Mouse (Mus musculus): ENCODE results near the gene Acbd5. TPM values are rescaled to one million over a fixed set of nuclear protein-coding genes. Genes with fewer than 3 reads are reported as not detected.
A peak's percentile ranks its signal among the peaks of the same experiment; 100 is the strongest.
"Not testable (repeated sequence)": the region's sequence is repeated elsewhere in the genome, so short reads cannot be mapped to it uniquely, and the experiment has no call there.

Acbd5 gene
- polyA plus RNA-seq, 1 experiment from 2014 or later, result 74.0 TPM

GRCm38 (mm10) chr2:23039082-23040000 lies 28.6 kb upstream of the Acbd5 start:
- Histone ChIP-seq H3K36me3 (no peaks in the 10 kb centered on the region), H3K4me3 (peak overlapping the region; percentile 86), H3K27ac (replicated peaks) (peak overlapping the region; percentile 97), H3K4me1 (replicated peaks) (peaks cover 24% of the 10 kb centered on the region), H3K9ac (peak overlapping the region; percentile 97), H3K4me2 (peak overlapping the region; percentile 73), H3K9me3 (no peaks in the 10 kb centered on the region), H3K27me3 (no peaks in the 10 kb centered on the region)
- WGBS, result under 1% methylated on average over 41 of the region's 59 CpGs
- peak; percentile 90 for ATAC-seq (ENCODE audit: low FRiP score, low read depth)

- no peaks in the 10 kb centered on the region for H3K36me3 ChIP-seq
- H3K9ac ChIP-seq, result peak within 1 kb of the TSS; percentile 97
- peak; percentile 98 for ATAC-seq (ENCODE audit: low FRiP score, low read depth)
- peak within 1 kb of the TSS; percentile 86 for H3K4me3 ChIP-seq
- H3K27me3 ChIP-seq, result no peaks in the 10 kb centered on the region
- peak within 1 kb of the TSS; percentile 73 for H3K4me2 ChIP-seq
- H3K27ac ChIP-seq (replicated peaks), result peak within 1 kb of the TSS; percentile 97
- H3K4me1 ChIP-seq (replicated peaks), result peaks cover 24% of the 10 kb centered on the region
- whole genome bisulfite sequencing, result 2% methylated on average over 24 of the region's 24 CpGs
- no peaks in the 10 kb centered on the region for H3K9me3 ChIP-seq
Observed at GRCm38 (mm10) chr2:23040001-23040646, 27.8 kb upstream of the Acbd5 start, which contains the start of gene Abi1. Gene Abi1 (minus strand): TSS chr2:23040241.

GRCm38 (mm10) chr2:23040690-23041089 lies 27.3 kb upstream of the Acbd5 start:
- Histone ChIP-seq H3K4me1 (replicated peaks) (peaks cover 24% of the 10 kb centered on the region), H3K4me2 (0 out of 2 replicates have a peak overlapping the region, but pooled peaks have one; percentile 11)
- H3K4me3 ChIP-seq; H3K27me3 ChIP-seq; H3K9me3 ChIP-seq; ATAC-seq (ENCODE audit: low FRiP score, low read depth); H3K9ac ChIP-seq; H3K36me3 ChIP-seq; H3K27ac ChIP-seq (replicated peaks): not testable (repeated sequence)
- WGBS, result 90% methylated on average over 7 of the region's 7 CpGs

- H3K9ac ChIP-seq, result no peak overlapping the region
- no peaks in the 10 kb centered on the region for H3K27me3 ChIP-seq
- no peaks in the 10 kb centered on the region for H3K9me3 ChIP-seq
- no peak overlapping the region for H3K27ac ChIP-seq (replicated peaks)
- H3K4me2 ChIP-seq, result no peak overlapping the region
- ATAC-seq (ENCODE audit: low FRiP score, low read depth), result no peak
- no peak overlapping the region for H3K4me3 ChIP-seq
- WGBS, result 84% methylated on average over 4 of the region's 4 CpGs
- H3K36me3 ChIP-seq, result no peaks in the 10 kb centered on the region
- H3K4me1 ChIP-seq (replicated peaks), result peaks cover 24% of the 10 kb centered on the region
Observed at GRCm38 (mm10) chr2:23041457-23041856, 26.5 kb upstream of the Acbd5 start.

DNA sequence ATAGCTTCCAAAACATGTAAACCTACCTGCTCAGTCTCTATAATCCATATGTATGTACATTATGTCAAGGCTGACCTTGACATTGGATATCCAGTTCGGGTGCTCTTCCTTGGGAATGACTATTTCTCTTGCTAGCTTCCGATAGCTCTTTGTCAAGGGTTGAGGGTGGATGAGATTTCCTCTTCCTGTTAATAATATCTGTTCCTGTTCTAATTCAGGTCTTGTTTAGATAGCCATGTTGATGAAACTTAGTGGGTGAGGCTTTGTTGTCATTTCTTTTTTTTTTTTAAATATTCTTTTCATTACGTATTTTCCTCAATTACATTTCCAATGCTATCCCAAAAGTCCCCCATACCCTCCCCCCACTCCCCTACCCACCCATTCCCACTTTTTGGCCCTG lies 25.8 kb upstream of the Acbd5 start:
- H3K27ac ChIP-seq (replicated peaks), result no peak overlapping the region
- no peaks in the 10 kb centered on the region for H3K9me3 ChIP-seq
- H3K4me3 ChIP-seq, result no peak overlapping the region
- 89% methylated on average over 3 of the region's 3 CpGs for WGBS
- ATAC-seq (ENCODE audit: low FRiP score, low read depth), result no peak
- H3K4me1 ChIP-seq (replicated peaks), result peaks cover 17% of the 10 kb centered on the region
- H3K27me3 ChIP-seq, result no peaks in the 10 kb centered on the region
- no peak overlapping the region for H3K9ac ChIP-seq
- no peak overlapping the region for H3K4me2 ChIP-seq
- H3K36me3 ChIP-seq, result no peaks in the 10 kb centered on the region

DNA sequence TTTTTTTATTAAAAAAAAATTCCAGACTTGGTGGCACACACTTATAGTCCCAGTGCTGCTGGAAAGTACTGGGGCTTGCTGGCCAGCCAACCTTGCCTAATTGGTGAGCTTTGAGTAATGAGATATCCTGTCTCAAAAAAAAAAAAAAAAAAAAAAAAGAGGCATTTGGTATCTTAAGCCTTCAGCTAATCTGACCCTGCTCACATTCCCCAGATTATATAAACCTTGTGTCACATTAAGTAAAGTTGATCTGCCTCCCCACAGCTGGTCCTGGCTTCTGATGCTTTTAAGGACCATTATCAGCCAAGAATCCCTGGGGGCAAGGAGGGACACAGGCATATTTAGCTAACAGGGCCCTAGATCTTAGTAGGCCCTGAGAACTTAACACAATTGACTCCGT lies 22.3 kb upstream of the Acbd5 start:
- no peaks in the 10 kb centered on the region for H3K36me3 ChIP-seq
- H3K27ac ChIP-seq (replicated peaks), result no peak overlapping the region
- no peak for ATAC-seq (ENCODE audit: low FRiP score, low read depth)
- WGBS, result 47% methylated on average over 1 of the region's 1 CpGs
- H3K4me3 ChIP-seq, result no peak overlapping the region
- H3K9ac ChIP-seq, result no peak overlapping the region
- no peaks in the 10 kb centered on the region for H3K27me3 ChIP-seq
- no peaks in the 10 kb centered on the region for H3K9me3 ChIP-seq
- H3K4me1 ChIP-seq (replicated peaks), result no peaks in the 10 kb centered on the region
- no peak overlapping the region for H3K4me2 ChIP-seq

DNA sequence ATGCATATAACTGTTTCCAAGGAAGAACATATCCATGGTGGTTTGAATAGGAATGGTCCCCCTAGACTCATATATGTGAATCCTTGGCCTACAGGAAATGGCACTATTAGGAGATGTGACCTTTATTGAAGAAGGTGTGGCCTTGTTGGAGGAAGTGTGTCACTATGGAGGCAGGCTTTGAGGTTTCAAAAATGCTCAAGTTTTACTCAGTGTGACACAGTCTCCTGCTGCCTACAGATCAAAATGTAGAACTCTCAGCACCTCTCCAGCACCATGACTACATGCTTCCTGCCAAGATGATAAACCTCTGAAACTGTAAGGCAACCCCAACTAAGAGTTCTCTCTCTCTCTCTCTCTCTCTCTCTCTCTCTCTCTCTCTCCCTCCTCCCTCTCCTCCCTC lies 20.0 kb upstream of the Acbd5 start:
- Histone ChIP-seq H3K36me3 (no peaks in the 10 kb centered on the region), H3K27me3 (no peaks in the 10 kb centered on the region), H3K4me3 (no peak overlapping the region), H3K4me2 (no peak overlapping the region), H3K9ac (no peak overlapping the region), H3K9me3 (no peaks in the 10 kb centered on the region), H3K4me1 (replicated peaks) (no peaks in the 10 kb centered on the region), H3K27ac (replicated peaks) (no peak overlapping the region)
- no peak for ATAC-seq (ENCODE audit: low FRiP score, low read depth)

- no peaks in the 10 kb centered on the region for H3K9me3 ChIP-seq
- ATAC-seq (ENCODE audit: low FRiP score, low read depth), result no peak
- 74% methylated on average over 2 of the region's 2 CpGs for WGBS
- H3K4me2 ChIP-seq, result no peak overlapping the region
- H3K27ac ChIP-seq (replicated peaks), result no peak overlapping the region
- no peaks in the 10 kb centered on the region for H3K27me3 ChIP-seq
- no peaks in the 10 kb centered on the region for H3K4me1 ChIP-seq (replicated peaks)
- no peak overlapping the region for H3K4me3 ChIP-seq
- H3K36me3 ChIP-seq, result no peaks in the 10 kb centered on the region
- no peak overlapping the region for H3K9ac ChIP-seq
Observed at GRCm38 (mm10) chr2:23051890-23052289, 16.1 kb upstream of the Acbd5 start.

GRCm38 (mm10) chr2:23052523-23052922 lies 15.4 kb upstream of the Acbd5 start:
- no peaks in the 10 kb centered on the region for H3K27me3 ChIP-seq
- H3K4me1 ChIP-seq (replicated peaks), result no peaks in the 10 kb centered on the region
- 80% methylated on average over 6 of the region's 6 CpGs for WGBS

GRCm38 (mm10) chr2:23068370-23068737 lies 387 bp downstream of the Acbd5 start:
- Histone ChIP-seq H3K36me3 (0 out of 2 replicates have a peak, but pooled peaks cover 2% of the 10 kb centered on the region), H3K9me3 (no peaks in the 10 kb centered on the region), H3K4me3 (peak overlapping the region; percentile 74), H3K27me3 (no peaks in the 10 kb centered on the region), H3K4me2 (peak overlapping the region; percentile 98), H3K27ac (replicated peaks) (peak overlapping the region; percentile 96), H3K4me1 (replicated peaks) (peaks cover 26% of the 10 kb centered on the region), H3K9ac (peak overlapping the region; percentile 81)
- peak; percentile 78 for ATAC-seq (ENCODE audit: low FRiP score, low read depth)
- WGBS, result under 1% methylated on average over 21 of the region's 21 CpGs

More at GRCm38 (mm10) chr2:23052523-23052922, 15.4 kb upstream of the Acbd5 start:
- Histone ChIP-seq H3K9me3 (no peaks in the 10 kb centered on the region), H3K27ac (replicated peaks) (no peak overlapping the region), H3K9ac (no peak overlapping the region), H3K4me3 (no peak overlapping the region), H3K36me3 (no peaks in the 10 kb centered on the region), H3K4me2 (no peak overlapping the region)
- ATAC-seq (ENCODE audit: low FRiP score, low read depth), result no peak

DNA sequence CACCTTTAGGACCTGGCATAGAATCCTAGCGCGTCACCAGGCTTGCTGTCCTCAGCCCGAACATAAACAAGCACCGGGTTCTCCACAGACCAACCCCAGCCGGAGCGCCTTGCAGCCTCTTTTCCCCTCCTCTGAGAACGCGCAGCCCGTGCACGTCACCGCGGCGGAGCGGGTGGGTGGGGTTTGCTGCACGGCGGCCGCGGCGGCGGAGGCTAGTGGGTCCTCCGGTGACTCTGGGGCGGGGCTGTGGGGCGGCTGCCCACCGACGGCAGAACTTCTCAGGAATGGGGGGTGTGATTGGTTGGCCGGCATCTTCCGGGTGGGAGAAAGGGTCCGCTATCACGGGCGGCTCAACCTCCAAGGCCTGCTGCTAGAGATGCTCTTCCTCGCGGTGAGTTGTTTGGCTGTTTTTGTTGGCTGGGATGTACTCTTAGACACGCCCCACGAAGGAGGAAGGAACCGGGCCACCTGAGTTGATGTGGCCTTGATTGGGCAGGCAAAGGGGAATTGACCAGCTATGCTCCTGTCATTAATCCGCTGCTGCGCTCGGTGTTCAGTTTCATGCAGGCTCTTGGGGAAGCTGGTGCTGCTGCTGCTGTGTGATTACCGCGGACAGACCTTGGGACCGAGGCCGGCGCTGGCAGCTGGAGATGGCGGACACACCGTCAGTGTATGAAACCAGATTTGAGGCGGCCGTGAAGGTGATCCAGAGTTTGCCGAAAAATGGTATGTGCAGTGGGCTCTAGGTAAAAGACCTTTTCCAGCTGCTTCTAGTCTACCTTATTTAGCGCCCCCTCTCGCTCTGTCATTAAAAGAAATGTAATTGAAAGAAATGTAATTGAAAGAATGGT lies 1.2 kb downstream of the Acbd5 start:
- peak; percentile 92 for ATAC-seq (ENCODE audit: low FRiP score, low read depth)
- under 1% methylated on average over 50 of the region's 50 CpGs for WGBS
- H3K4me2 ChIP-seq, result peak overlapping the region; percentile 98
- no peaks in the 10 kb centered on the region for H3K9me3 ChIP-seq
- peak overlapping the region; percentile 74 for H3K4me3 ChIP-seq
- H3K4me1 ChIP-seq (replicated peaks), result peaks cover 26% of the 10 kb centered on the region
- 0 out of 2 replicates have a peak, but pooled peaks cover 2% of the 10 kb centered on the region for H3K36me3 ChIP-seq
- no peaks in the 10 kb centered on the region for H3K27me3 ChIP-seq
- peak overlapping the region; percentile 81 for H3K9ac ChIP-seq
- H3K27ac ChIP-seq (replicated peaks), result peak overlapping the region; percentile 96

All from hindbrain, embryonic 15.5 days (tissue).